Mouse (Mus musculus): ENCODE results near the gene Dars. TPM values are rescaled to one million over a fixed set of nuclear protein-coding genes. Genes with fewer than 3 reads are reported as not detected.

Gene Dars
- polyA plus RNA-seq, 1 experiment from 2014 or later = 85.7 TPM

GRCm38 (mm10) chr1:128405675-128406074 lies 11.5 kb downstream of the Dars start:
- H3K27ac ChIP-seq (replicated peaks) = no peak overlapping the region
- H3K4me1 ChIP-seq (replicated peaks; ENCODE audit: control insufficient read depth, insufficient read depth) = no peaks in the 10 kb centered on the region
- peaks cover 4% of the 10 kb centered on the region; the same call in 1 of the 2 replicates for H3K36me3 ChIP-seq (ENCODE audit: control insufficient read depth, insufficient read depth, low read length)
- TF ChIP-seq CTCF (IDR thresholded peaks at IDR 0.05; ENCODE audit: low read depth) (no peak), EP300 (optimal IDR thresholded peaks at IDR 0.05) (no peak)
- no peak for ATAC-seq (ENCODE audit: low FRiP score, low TSS enrichment)
- WGBS = 66% methylated on average over 1 of the region's 1 CpGs
- no peaks in the 10 kb centered on the region for H3K9me3 ChIP-seq (ENCODE audit: control insufficient read depth, low read length)
- no peak overlapping the region for H3K4me2 ChIP-seq (replicated peaks; ENCODE audit: low read depth)
- no peaks in the 10 kb centered on the region for H3K27me3 ChIP-seq (ENCODE audit: control insufficient read depth, insufficient read depth, low read length)
- DNase-seq (ENCODE audit: low spot score) = no peak
- no peak overlapping the region for H3K9ac ChIP-seq (ENCODE audit: low read length)
- no peak overlapping the region for H3K4me3 ChIP-seq (ENCODE audit: low read depth, low read length)

- Histone ChIP-seq H3K9me3 (ENCODE audit: control insufficient read depth, low read length) (no peaks in the 10 kb centered on the region), H3K4me3 (ENCODE audit: low read depth, low read length) (no peak overlapping the region), H3K27me3 (ENCODE audit: control insufficient read depth, insufficient read depth, low read length) (no peaks in the 10 kb centered on the region), H3K4me2 (replicated peaks; ENCODE audit: low read depth) (no peak overlapping the region), H3K9ac (ENCODE audit: low read length) (no peak overlapping the region), H3K27ac (replicated peaks) (no peak overlapping the region), H3K36me3 (ENCODE audit: control insufficient read depth, insufficient read depth, low read length) (peaks cover 4% of the 10 kb centered on the region; the same call in 1 of the 2 replicates), H3K4me1 (replicated peaks; ENCODE audit: control insufficient read depth, insufficient read depth) (no peaks in the 10 kb centered on the region)
- DNase-seq (ENCODE audit: low spot score) (no peak), ATAC-seq (ENCODE audit: low FRiP score, low TSS enrichment) (no peak)
- 48% methylated on average over 2 of the region's 2 CpGs for WGBS
- no peak for TF ChIP-seq CTCF (IDR thresholded peaks at IDR 0.05; ENCODE audit: low read depth)
- TF ChIP-seq EP300 (optimal IDR thresholded peaks at IDR 0.05) = no peak
Observed at GRCm38 (mm10) chr1:128405041-128405481, 12.1 kb downstream of the Dars start.

GRCm38 (mm10) chr1:128400926-128401325 lies 16.2 kb downstream of the Dars start:
- DNase-seq (ENCODE audit: low spot score) (no peak), ATAC-seq (ENCODE audit: low FRiP score, low TSS enrichment) (no peak)

GRCm38 (mm10) chr1:128399941-128400915 lies 16.9 kb downstream of the Dars start:
- no peak for TF ChIP-seq EP300 (optimal IDR thresholded peaks at IDR 0.05)
- no peak for TF ChIP-seq CTCF (IDR thresholded peaks at IDR 0.05; ENCODE audit: low read depth)

More at GRCm38 (mm10) chr1:128400926-128401325, 16.2 kb downstream of the Dars start:
- H3K9ac ChIP-seq (ENCODE audit: low read length) = no peak overlapping the region
- no peaks in the 10 kb centered on the region for H3K27me3 ChIP-seq (ENCODE audit: control insufficient read depth, insufficient read depth, low read length)
- no peaks in the 10 kb centered on the region for H3K9me3 ChIP-seq (ENCODE audit: control insufficient read depth, low read length)
- no peak overlapping the region for H3K4me3 ChIP-seq (ENCODE audit: low read depth, low read length)
- 56% methylated on average over 2 of the region's 2 CpGs for WGBS
- peaks cover 4% of the 10 kb centered on the region; the same call in 1 of the 2 replicates for H3K36me3 ChIP-seq (ENCODE audit: control insufficient read depth, insufficient read depth, low read length)
- H3K4me2 ChIP-seq (replicated peaks; ENCODE audit: low read depth) = no peak overlapping the region
- no peaks in the 10 kb centered on the region for H3K4me1 ChIP-seq (replicated peaks; ENCODE audit: control insufficient read depth, insufficient read depth)
- TF ChIP-seq EP300 (optimal IDR thresholded peaks at IDR 0.05) (no peak), CTCF (IDR thresholded peaks at IDR 0.05; ENCODE audit: low read depth) (no peak)
- H3K27ac ChIP-seq (replicated peaks) = no peak overlapping the region

GRCm38 (mm10) chr1:128398738-128399445 lies 18.3 kb downstream of the Dars start:
- H3K4me3 ChIP-seq (ENCODE audit: low read depth, low read length) = no peak overlapping the region
- no peak for TF ChIP-seq CTCF (IDR thresholded peaks at IDR 0.05; ENCODE audit: low read depth)
- H3K9ac ChIP-seq (ENCODE audit: low read length) = no peak overlapping the region
- H3K4me1 ChIP-seq (replicated peaks; ENCODE audit: control insufficient read depth, insufficient read depth) = no peaks in the 10 kb centered on the region
- no peaks in the 10 kb centered on the region for H3K27me3 ChIP-seq (ENCODE audit: control insufficient read depth, insufficient read depth, low read length)
- no peak overlapping the region for H3K4me2 ChIP-seq (replicated peaks; ENCODE audit: low read depth)
- no peaks in the 10 kb centered on the region for H3K9me3 ChIP-seq (ENCODE audit: control insufficient read depth, low read length)
- 57% methylated on average over 5 of the region's 5 CpGs for whole genome bisulfite sequencing
- H3K27ac ChIP-seq (replicated peaks) = 0 out of 2 replicates have a peak overlapping the region, but pooled peaks have one; percentile 35
- DNase-seq (ENCODE audit: low spot score) (peak; percentile 49), ATAC-seq (ENCODE audit: low FRiP score, low TSS enrichment) (peak; percentile 94)
- H3K36me3 ChIP-seq (ENCODE audit: control insufficient read depth, insufficient read depth, low read length) = no peaks in the 10 kb centered on the region

More at GRCm38 (mm10) chr1:128399941-128400915, 16.9 kb downstream of the Dars start:
- no peaks in the 10 kb centered on the region for H3K27me3 ChIP-seq (ENCODE audit: control insufficient read depth, insufficient read depth, low read length)
- H3K4me1 ChIP-seq (replicated peaks; ENCODE audit: control insufficient read depth, insufficient read depth) = no peaks in the 10 kb centered on the region
- no peak for ATAC-seq (ENCODE audit: low FRiP score, low TSS enrichment)
- H3K9me3 ChIP-seq (ENCODE audit: control insufficient read depth, low read length) = no peaks in the 10 kb centered on the region
- H3K27ac ChIP-seq (replicated peaks) = no peak overlapping the region
- no peak for DNase-seq (ENCODE audit: low spot score)
- H3K36me3 ChIP-seq (ENCODE audit: control insufficient read depth, insufficient read depth, low read length) = peaks cover 4% of the 10 kb centered on the region; the same call in 1 of the 2 replicates
- H3K9ac ChIP-seq (ENCODE audit: low read length) = no peak overlapping the region
- 71% methylated on average over 5 of the region's 5 CpGs for WGBS
- H3K4me2 ChIP-seq (replicated peaks; ENCODE audit: low read depth) = no peak overlapping the region
- no peak overlapping the region for H3K4me3 ChIP-seq (ENCODE audit: low read depth, low read length)

All from stomach, postnatal 0 days (tissue).